ENCODE assay signal across 8 mouse cellular contexts in genomic region chr17:11978260-11978821, GRCm38 (mm10).
DNase-seq lines count a peak whose midpoint lies in the region; ATAC-seq lines count a peak whose summit lies in the region.

No protein-coding gene starts in this region.

- H3K9ac ChIP-seq in forebrain, embryonic 12.5 days = no peak overlapping the region
- H3K9ac ChIP-seq in neural tube, embryonic 14.5 days (replicated peaks; ENCODE audit: low read depth, low read length) = no peak overlapping the region
- H3K9ac ChIP-seq in intestine, embryonic 15.5 days = no peak overlapping the region

- peak overlapping the region; percentile 33; the same call in 1 of the 2 replicates for H3K27ac ChIP-seq in forebrain, embryonic 12.5 days
- H3K27ac ChIP-seq in neural tube, embryonic 14.5 days (ENCODE audit: low read depth, low read length) = peak overlapping the region; percentile 25; the same call in 1 of the 2 replicates
- H3K27ac ChIP-seq in intestine, embryonic 15.5 days = no peak overlapping the region

- H3K4me1 ChIP-seq in forebrain, embryonic 12.5 days = peaks cover 15% of the 10 kb centered on the region; the same call in 1 of the 2 replicates
- H3K4me1 ChIP-seq in neural tube, embryonic 14.5 days (ENCODE audit: control insufficient read depth, insufficient read depth, low read length) = peaks cover 6% of the 10 kb centered on the region; the same call in 1 of the 2 replicates
- H3K4me1 ChIP-seq in intestine, embryonic 15.5 days (replicated peaks) = peaks cover 14% of the 10 kb centered on the region; the same call in 1 of the 2 replicates

- WGBS in forebrain, embryonic 12.5 days = 40% methylated on average over 17 of the region's 17 CpGs
- 27% methylated on average over 17 of the region's 17 CpGs for WGBS in neural tube, embryonic 14.5 days
- 35% methylated on average over 17 of the region's 17 CpGs for WGBS in intestine, embryonic 15.5 days

- DNase-seq in left cerebral cortex, postnatal 4 days = peak; percentile 92
- no peak for DNase-seq in left cerebral cortex, adult 11 months (ENCODE audit: low spot score)
- DNase-seq in layer of hippocampus, postnatal 14 days (ENCODE audit: low spot score in 2 of 2) = peak; percentile 63 to 68
- DNase-seq in yolk sac, embryonic 10.5 days (ENCODE audit: low spot score) = no peak
- no peak for DNase-seq in urinary bladder, postnatal 36 days (ENCODE audit: low spot score in 2 of 2)

- H3K9me3 ChIP-seq in forebrain, embryonic 12.5 days = no peaks in the 10 kb centered on the region
- H3K9me3 ChIP-seq in neural tube, embryonic 14.5 days (ENCODE audit: control insufficient read depth, low read length) = no peaks in the 10 kb centered on the region
- H3K9me3 ChIP-seq in intestine, embryonic 15.5 days = no peaks in the 10 kb centered on the region

- H3K27me3 ChIP-seq in forebrain, embryonic 12.5 days = peaks cover 21% of the 10 kb centered on the region; the same call in 1 of the 2 replicates
- no peaks in the 10 kb centered on the region for H3K27me3 ChIP-seq in neural tube, embryonic 14.5 days (ENCODE audit: control insufficient read depth, insufficient read depth, low read length)
- H3K27me3 ChIP-seq in intestine, embryonic 15.5 days (replicated peaks) = 0 out of 2 replicates have a peak, but pooled peaks cover 2% of the 10 kb centered on the region

- H3K36me3 ChIP-seq in forebrain, embryonic 12.5 days (replicated peaks) = no peaks in the 10 kb centered on the region
- no peaks in the 10 kb centered on the region for H3K36me3 ChIP-seq in neural tube, embryonic 14.5 days (ENCODE audit: control insufficient read depth, insufficient read depth, low read length)
- no peaks in the 10 kb centered on the region for H3K36me3 ChIP-seq in intestine, embryonic 15.5 days

- peak; percentile 47; the same call in 1 of the 2 replicates for ATAC-seq in forebrain, embryonic 12.5 days (ENCODE audit: low FRiP score)
- ATAC-seq in neural tube, embryonic 14.5 days (ENCODE audit: low read depth) = peak; percentile 51; the same call in 1 of the 2 replicates
- ATAC-seq in intestine, embryonic 15.5 days = no peak

- H3K4me3 ChIP-seq in forebrain, embryonic 12.5 days (replicated peaks) = no peak overlapping the region
- no peak overlapping the region for H3K4me3 ChIP-seq in neural tube, embryonic 14.5 days (ENCODE audit: low read depth, low read length)
- H3K4me3 ChIP-seq in intestine, embryonic 15.5 days (replicated peaks) = no peak overlapping the region

- intact Hi-C loops in left cerebral cortex, postnatal 4 days (cut with DNase I) = loop anchor here (10.0 kb wide), 1 partner anchor 1654 kb away; no protein-coding TSS in a partner anchor

- no peak overlapping the region for H3K4me2 ChIP-seq in forebrain, embryonic 12.5 days
- H3K4me2 ChIP-seq in neural tube, embryonic 14.5 days (ENCODE audit: low read depth, low read length) = no peak overlapping the region
- no peak overlapping the region for H3K4me2 ChIP-seq in intestine, embryonic 15.5 days (replicated peaks)

Comparison
In these comparisons a context has a peak if more than half of its experiments do, and no peak if none do; other contexts are left out.
1. DNase-seq: peak in left cerebral cortex, postnatal 4 days (single experiment) and layer of hippocampus, postnatal 14 days (2 of 2); none in left cerebral cortex, adult 11 months (single experiment), yolk sac, embryonic 10.5 days (single experiment) and urinary bladder, postnatal 36 days (0 of 2).